ENCODE assay signal across 8 mouse cellular contexts in the genomic region with DNA sequence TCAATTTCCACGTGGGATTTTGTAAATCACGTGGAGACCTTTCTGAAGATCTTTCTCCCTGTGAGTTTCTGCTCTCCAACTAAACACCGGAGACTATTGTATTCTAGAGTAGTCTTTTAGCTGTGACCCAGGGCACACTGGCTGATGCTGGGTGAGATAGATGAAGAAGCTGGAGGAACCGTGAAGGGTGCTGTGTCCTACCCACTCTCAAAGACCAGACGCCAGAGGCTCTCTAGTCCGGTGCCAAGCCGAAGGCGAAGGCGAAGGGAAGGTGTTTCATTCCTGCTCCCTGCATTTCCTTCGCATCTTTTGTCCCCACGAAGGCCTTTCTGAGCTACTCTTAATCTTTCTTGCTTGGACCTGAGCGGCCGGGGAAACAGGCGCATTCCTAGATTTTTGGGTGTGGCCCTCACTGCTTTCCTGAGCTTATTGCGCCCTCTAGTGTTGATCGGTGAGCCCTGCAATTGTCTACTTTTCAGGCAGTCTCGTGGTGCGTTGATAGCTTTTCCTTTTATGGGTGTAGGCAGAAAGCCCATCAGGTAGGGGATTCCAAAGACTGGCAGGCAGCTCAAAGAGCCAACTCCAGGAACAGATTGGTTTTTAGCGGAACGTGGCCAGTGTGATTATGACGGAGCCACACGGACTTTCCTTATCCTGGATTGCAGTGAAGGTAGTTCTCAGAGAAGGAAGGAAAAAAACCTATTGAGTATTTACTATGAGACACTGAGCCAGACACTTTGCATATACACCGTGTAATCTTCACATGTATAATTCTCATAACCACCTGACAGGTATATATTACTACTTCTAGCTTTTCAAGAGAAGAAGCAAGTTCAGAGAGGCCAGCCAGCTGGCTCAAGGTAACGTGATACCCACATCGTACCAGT. TPM values are rescaled to one million over a fixed set of nuclear protein-coding genes. Genes with fewer than 3 reads are reported as not detected.
DNase-seq lines count a peak whose midpoint lies in the region; ATAC-seq lines count a peak whose summit lies in the region.

No protein-coding gene starts in this region.

- H3K36me3 ChIP-seq in intestine, embryonic 14.5 days (ENCODE audit: control insufficient read depth, insufficient read depth, low read length), result no peaks in the 10 kb centered on the region

- H3K27ac ChIP-seq in intestine, embryonic 14.5 days (ENCODE audit: low read depth), result no peak overlapping the region

- H3K4me2 ChIP-seq in intestine, embryonic 14.5 days (ENCODE audit: low read length), result peak overlapping the region; percentile 57

- peak overlapping the region; percentile 23; the same call in 1 of the 2 replicates for H3K9ac ChIP-seq in intestine, embryonic 14.5 days (ENCODE audit: low read length)

- 0 out of 2 replicates have a peak, but pooled peaks cover 3% of the 10 kb centered on the region for H3K27me3 ChIP-seq in intestine, embryonic 14.5 days (replicated peaks; ENCODE audit: control insufficient read depth, insufficient read depth, low read length)

- DNase-seq in adrenal gland, adult (ENCODE audit: inconsistent age in 2 of 2, low spot score in 1 of 2), result peak; percentile 82 to 96
- peak; percentile 92 for DNase-seq in embryo, embryonic 10 days (ENCODE audit: low spot score)
- peak; percentile 73 for DNase-seq in gastrocnemius, postnatal 25 days
- peak; percentile 94 for DNase-seq in intestine, embryonic 14.5 days (ENCODE audit: low spot score)
- DNase-seq in left cerebral cortex, postnatal 25 days (ENCODE audit: low spot score in 2 of 2), result peak; percentile 87 to 92
- DNase-seq in mesoderm, embryonic 11.5 days (ENCODE audit: low read depth, low spot score), result peak; percentile 91
- peak; percentile 85 for DNase-seq in right cerebral cortex, postnatal 25 days
- peak; percentile 75 to 85 for DNase-seq in urinary bladder, postnatal 4 days (ENCODE audit: low spot score in 2 of 2)

- peak overlapping the region; percentile 22 for H3K4me3 ChIP-seq in intestine, embryonic 14.5 days (ENCODE audit: low read depth, low read length)

- intact Hi-C loops in left cerebral cortex, postnatal 25 days (cut with DNase I), result loop anchor here (1.0 to 5.0 kb wide), 4 partner anchors 67 to 347 kb away; a partner anchor contains a TSS

- peak; percentile 25; the same call in 1 of the 2 replicates for ATAC-seq in intestine, embryonic 14.5 days (replicated peaks; ENCODE audit: low FRiP score, low TSS enrichment, low read depth)

- WGBS in intestine, embryonic 14.5 days, result 14% methylated on average over 25 of the region's 25 CpGs

- no peaks in the 10 kb centered on the region for H3K9me3 ChIP-seq in intestine, embryonic 14.5 days (ENCODE audit: control insufficient read depth, low read length)

- peaks cover under 1% of the 10 kb centered on the region; the same call in 1 of the 2 replicates for H3K4me1 ChIP-seq in intestine, embryonic 14.5 days (replicated peaks; ENCODE audit: control insufficient read depth, insufficient read depth, low read length)

RNA-seq across cellular contexts. Expression of a gene that starts 5.9 kb away (rescaled TPM):
- 1 to 10 TPM; 5.1 to 5.6 TPM for total RNA-seq in gastrocnemius, postnatal 25 days (2021)
- polyA plus RNA-seq in intestine, embryonic 14.5 days (2014; fragmentation: Nextera tagmentation; extraction: Ambion mirVana), result 23.6 and 31.1 TPM in 2 replicates
- total RNA-seq in left cerebral cortex, postnatal 25 days (2021), result 10 to 100 TPM; 23.3 to 25.6 TPM

RNA-seq across cellular contexts. Expression of a gene that starts 7.8 kb away (rescaled TPM):
- not detected for total RNA-seq in gastrocnemius, postnatal 25 days (2021)
- not detected in 2 replicates for polyA plus RNA-seq in intestine, embryonic 14.5 days (2014; fragmentation: Nextera tagmentation; extraction: Ambion mirVana)
- not detected for total RNA-seq in left cerebral cortex, postnatal 25 days (2021)
